Mouse (Mus musculus) C2C12 (cell line): Measurements from ENCODE around the gene B4galt5.

Experiments used
- CTCF ChIP-seq: IDR thresholded peaks from one replicate; pipeline ENCODE4 v1.5.1; 2011; ENCODE audit not compliant: control insufficient read depth, insufficient read depth, insufficient read length
- MAX ChIP-seq: IDR thresholded peaks from one replicate; pipeline ENCODE4 v1.6.1; 2011; ENCODE audit warnings: mild to moderate bottlenecking, control low read depth

- TF ChIP-seq MAX (no peak), CTCF (no peak)
These were observed 43.4 kb downstream of the B4galt5 start for GRCm38 (mm10) chr2:167305382-167306272.
